Mouse (Mus musculus) B cell, adult 2 months (primary cell): Measurements from ENCODE around the gene Sla2.

Experiments used
- DNase-seq, 2 experiments: peaks; one replicate each; pipeline ENCODE4 v3.0.0; 2022

The Sla2 gene

DNA sequence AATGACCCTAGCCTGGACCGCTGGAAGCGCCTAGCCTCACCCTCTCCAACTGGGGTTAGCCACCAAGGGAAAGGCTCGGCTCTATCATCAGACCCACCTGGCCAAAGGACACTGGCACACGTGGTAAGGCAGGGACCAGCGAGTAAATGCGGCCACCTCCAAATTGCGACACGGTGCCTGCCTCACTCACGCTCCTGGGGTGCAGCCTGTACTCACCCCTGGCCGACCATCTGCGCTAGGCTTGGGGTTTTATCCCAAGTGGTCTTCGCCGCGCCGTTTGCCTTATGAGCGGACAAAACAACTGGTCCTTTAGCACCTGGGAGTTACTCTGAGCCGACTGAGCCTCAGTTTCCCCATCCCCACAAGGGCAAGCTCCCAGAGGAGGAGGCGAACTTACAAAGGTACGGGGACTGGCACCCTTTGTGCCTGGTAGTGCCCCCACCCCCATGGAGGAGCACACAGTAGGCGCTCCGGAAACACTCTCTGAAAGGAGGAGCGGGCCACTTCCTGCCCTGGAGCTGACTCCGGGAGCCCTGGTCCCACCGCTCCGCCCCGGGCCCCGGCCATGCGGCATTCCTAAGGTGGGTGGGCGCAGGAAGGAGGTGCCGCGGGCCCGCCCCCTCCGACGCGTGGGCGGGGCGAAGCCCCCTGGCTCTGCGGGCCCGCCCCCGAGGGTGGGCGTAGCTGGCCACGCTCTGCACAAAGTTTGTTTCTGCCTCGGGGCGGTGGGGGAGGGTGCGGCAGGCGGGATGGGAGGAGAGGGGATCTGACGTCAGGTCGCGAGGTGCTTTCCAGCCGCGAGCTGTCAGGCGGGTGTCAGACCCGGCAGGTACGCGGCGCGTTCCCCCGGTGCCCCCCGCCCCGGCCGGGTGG, 47.4 kb downstream of the Sla2 start, which contains the start of gene Tgif2:
Tgif2 (plus strand) TSS at position 689 of the 873 bp plus-strand sequence.
- DNase-seq: peak; percentile 86 to 88

DNA sequence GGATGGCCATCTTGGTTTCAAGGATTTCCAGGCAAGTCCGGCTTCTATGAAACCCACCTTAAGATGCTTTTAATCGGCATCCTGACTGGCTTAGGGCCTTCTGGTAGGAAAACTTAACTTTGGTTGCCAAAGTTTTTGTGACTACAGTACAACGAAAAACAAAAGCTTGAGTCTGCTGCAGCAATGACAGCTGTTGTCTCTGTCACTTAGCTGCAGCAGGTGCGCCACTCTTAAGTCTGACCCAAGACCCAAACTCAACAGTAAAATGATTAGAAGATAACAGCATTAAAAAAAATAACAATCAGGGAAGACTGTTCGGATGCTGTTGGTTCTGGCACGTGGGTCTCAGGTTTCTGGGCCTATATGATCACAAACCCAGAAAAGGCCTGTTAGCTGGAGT, 48.2 kb downstream of the Sla2 start:
- DNase-seq: no peak

DNA sequence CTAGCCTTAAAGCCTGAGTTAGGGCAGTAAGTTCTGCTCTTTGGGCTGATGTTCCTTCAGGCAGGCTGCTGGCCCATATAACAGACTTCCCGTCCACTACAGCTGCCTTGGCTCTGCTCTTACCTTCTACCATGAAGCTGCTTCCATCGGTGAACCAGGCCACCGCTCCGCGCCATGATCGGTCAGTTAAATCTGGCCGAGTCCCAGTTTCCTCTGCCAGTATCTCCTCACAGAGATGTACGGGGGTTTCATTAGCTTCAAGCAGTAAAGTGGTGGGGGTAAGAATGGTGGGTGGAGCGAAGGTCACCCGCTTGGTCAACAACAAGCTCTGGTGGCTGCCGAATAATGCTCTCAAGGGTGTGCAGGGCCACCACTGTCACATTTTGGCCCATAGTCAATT, 52.7 kb downstream of the Sla2 start:
- DNase-seq: no peak

DNA sequence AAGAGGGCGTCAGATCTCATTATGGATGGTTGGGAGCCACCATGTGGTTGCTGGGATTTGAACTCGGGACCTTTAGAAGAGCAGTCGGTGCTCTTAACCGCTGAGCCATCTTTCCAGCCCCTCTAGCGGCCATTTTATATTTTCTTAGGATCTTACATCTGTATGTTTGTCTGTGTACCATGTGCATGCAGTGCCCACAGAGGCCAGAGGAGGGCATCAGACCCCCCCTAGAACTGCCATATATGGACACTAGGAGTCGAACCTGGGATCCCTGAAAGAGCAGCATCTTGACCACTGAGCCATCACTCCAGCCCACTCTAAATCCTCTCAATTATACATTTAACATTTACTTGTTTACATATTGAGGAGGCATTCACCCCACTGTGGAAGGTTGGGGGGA, 61.9 kb downstream of the Sla2 start:
- peak in 1 of 2 experiments; percentile 14 for DNase-seq
